Mouse (Mus musculus): ENCODE measurements around the gene Ctla4.

Gene Ctla4

GRCm38 (mm10) chr1:60930397-60930796, 43.6 kb downstream of the Ctla4 start:
- no peak for DNase-seq

DNA sequence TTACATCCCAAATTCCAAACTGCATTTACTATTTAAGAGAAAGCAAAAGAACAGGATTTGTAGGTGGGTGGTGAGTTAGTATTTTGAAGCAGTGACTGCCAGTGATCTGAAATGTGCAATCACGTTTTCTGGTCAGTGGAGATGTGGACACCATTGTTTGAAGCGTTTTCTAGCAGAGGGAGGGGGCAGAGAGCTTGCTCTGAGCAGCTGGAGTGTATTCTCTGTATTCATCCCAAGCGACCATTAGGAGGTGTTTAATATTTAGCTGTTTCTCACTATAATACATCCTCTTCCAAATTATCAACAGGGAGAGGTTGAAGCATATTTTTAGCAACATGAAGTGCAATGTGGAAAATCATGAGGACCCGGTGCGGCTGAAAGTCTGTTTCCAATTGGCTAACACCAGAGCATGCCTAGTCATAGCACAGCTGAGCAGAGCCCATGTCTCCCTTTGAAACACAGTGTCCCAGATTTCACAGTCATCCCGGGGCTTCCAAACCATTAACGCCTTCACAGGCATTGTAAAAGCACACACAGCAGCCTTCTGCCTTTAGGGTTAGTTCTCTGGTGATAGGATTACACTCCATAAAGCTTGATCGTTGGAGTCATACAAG, 49.3 kb downstream of the Ctla4 start:
- no peak for DNase-seq

DNA sequence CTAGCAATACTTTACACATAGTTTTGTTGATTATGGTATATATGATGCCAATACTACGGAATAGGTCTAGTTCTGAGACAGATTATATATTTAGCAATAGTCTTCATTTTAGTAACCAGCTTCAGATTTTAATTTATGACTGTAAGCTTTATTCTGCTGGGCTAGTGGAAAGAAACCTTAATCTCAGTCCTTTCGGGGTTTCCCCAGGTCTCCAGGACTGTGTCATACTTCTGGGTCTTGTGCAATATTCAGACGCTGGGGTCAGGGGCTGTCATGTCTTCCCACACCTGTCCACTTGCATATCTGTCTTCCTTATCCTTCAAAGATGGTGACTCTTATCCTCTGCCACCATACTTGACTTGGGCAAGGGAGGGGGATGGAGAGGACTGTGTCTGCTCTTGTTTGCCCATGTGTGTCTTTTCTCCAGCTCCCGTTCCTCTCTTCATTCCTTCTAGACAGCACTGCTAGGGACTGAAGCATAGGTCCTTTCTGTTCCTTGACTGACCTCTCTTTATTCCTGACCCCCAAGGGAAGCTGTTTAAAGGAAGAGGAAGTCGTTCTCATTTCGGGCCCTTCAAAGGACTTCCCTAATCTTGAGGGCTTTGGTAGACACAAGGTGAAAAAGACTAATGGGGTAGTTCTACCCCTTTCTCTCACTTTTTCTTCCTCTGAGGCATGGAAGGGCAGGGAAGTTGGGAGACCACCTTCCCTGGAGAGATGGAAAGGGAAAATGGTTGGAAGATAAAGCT, 50.3 kb downstream of the Ctla4 start:
- DNase-seq: no peak

- no peak for DNase-seq
These were observed 51.5 kb downstream of the Ctla4 start for GRCm38 (mm10) chr1:60938256-60938655.

- DNase-seq: no peak
These were observed 52.2 kb downstream of the Ctla4 start for GRCm38 (mm10) chr1:60938974-60939373.

DNA sequence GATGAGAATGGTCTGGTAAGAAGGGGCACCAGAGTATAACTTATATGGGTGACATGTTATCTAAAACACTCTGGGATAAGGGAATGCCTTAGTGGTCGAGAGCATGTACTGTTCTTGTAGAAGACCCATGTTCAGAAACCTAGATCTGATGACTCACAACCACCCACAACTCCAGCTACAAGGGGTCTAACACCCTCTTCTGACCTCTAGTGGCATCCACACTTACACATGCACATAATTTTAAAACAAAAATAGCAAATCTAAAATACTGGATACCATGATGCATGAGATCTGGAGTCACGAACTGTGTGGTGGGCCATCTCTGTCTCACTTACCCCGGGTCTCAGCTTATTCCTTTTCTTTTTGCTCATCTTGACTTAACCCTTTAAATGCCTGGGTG, 53.2 kb downstream of the Ctla4 start:
- DNase-seq: no peak

DNA sequence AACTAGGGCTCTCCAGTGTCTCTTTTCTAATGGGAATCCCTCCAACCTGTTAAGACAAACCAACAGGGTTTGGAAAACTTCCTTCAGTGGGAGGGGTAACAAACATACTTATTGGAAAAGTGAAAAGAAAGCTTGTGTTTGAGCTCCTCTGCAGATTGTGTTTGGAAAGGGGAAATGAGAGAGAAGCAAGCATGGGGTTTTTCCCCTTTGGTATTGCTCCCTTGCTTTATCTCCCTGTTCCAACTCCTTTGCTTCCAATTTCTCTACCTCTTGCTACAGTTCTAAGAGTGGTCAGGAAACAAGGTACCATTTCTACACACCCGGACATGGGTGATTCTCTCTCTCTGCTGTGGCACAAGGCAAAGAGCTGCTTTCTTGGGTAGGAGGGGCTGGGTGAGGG, 53.8 kb downstream of the Ctla4 start:
- DNase-seq: no peak

DNA sequence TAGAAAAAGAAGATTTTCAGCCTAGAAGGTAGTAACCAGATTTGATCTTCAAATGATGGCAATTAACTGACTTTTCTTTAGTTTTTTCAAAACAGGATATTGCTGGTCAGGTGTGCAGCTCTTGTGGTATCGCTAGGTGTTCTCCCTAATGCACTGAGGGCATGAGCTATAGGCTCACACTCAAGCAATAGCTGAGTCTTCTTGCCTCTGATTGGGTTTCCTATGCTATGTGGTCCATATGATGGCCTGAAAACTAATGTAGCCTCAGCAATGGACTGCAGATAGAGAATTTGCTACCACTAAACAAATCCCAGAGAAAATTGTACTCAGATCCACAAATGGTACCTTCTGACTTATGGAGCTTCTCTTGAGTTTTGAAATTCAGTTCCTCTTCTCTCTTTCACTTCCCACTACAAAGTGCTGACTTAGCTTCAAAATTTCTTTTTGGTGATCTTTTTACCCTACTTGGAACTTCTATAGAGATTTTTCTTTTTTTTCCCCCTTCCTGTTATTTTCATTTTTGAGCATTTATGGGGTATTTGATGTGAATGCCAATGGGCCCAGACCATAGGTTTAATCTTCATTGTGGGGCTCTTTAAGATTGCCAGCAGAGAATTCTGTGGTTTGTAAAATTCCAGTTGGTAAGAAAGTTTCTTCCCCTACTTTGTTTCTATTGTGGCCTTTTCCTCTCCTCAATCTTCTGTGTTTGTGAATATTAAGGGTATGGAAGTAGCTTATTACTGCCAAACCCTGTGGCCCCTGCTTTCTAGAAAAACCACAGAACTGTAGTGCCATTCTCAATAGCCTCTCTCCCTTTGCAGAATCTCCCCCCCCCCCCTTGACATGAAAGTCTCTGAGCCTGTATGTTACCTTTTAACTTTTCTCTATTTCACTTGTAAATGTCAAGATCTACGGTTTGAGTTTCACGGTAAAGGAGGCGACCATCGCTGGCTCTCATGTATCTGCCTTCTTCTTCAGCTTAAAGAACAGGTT, 54.6 kb downstream of the Ctla4 start:
- DNase-seq: peak; percentile 11

DNA sequence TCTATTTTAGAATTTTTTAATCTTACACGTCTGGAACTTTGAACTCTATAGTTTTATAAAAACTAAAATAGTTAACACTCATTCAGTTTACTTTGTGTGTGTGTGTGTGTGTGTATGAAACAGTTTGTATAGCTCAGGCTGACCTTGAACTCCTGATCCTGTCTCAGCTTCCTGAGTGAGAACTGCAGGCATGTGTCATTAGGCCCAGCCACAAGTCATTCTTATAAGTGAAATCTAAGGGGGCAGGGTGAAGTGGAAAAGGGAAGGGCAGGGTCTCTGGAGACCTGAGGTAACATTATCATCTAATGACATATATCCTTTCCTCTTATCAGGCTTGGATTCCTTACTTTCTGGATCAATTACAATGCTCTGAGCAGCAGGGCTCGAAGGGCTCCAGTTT, 56.1 kb downstream of the Ctla4 start:
- DNase-seq: no peak

DNA sequence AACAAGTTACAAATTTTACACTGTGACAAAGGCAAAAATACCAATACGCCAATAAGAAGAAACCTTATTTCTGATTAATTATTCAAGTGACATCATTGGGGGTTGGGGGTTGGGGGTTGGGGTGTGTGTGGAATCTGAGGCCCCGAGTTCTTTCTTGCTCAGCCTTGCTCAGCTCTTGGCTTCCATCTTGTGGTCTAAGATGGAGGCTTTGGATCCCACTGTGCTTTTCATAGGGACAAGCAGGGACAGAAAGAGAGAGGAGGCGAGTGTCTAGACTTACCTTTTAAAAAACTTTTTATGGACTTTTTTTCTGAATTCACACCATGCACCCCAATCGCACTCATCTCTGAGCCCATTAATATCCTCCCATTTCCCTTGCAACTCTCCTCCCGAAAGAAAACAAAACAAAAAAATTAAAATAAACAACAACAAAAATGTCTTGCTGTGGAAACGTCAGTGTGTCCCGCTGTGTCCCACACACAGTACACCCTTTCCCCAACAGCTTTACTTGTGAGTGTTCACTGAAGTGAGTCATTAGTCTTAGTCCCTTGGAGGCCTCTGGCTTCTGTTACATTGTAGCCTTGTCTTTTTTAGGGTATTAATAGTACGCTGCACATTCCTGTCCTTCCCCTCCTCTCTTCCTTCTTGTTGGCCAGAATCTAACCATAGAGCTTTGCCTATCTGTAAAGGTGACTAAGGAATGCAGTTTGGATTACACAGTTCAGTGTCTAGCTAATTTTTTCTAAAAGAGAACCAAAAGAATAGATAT, 59.0 kb downstream of the Ctla4 start:
- no peak for DNase-seq

DNA sequence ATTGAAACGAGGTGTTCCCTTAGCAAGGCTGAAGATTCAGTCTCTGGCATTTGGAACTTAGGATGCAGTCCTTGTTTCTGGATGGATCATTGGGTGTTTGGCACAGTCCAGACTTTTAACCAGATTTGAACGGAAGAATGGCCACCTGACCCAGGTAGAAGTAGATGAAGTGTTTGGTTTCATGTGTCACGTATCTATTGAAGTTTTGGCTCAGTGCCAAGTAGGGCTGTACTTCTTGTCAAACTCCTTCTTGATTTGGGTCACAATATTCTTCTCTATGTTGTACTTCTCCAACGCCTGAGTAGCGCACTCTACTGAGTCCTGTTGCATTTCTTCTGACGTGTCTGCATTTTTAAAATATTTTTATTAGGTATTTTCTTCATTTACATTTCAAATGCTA, 61.3 kb downstream of the Ctla4 start:
- DNase-seq: peak; percentile 26

GRCm38 (mm10) chr1:60952958-60953357, 66.2 kb downstream of the Ctla4 start:
- peak; percentile 6 for DNase-seq

DNA sequence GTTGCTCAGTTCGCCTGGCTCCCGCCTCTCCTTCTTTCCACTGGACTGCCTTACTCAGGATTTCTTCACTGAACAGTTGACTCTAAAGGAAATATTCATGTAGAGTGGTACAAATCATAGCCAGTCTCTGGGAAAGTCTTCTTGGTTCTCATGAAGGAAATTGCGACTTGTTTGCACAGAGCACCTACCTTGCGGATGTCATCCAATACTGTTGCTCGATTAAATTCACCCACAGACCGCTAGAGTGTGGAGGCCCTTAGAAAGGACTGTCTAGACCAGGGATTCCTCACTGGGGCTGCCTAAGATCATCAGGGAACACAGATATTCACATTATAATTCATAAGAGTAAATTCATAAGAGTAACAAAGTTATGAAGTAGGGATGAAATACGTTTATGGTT, 66.9 kb downstream of the Ctla4 start:
- no peak for DNase-seq

DNA sequence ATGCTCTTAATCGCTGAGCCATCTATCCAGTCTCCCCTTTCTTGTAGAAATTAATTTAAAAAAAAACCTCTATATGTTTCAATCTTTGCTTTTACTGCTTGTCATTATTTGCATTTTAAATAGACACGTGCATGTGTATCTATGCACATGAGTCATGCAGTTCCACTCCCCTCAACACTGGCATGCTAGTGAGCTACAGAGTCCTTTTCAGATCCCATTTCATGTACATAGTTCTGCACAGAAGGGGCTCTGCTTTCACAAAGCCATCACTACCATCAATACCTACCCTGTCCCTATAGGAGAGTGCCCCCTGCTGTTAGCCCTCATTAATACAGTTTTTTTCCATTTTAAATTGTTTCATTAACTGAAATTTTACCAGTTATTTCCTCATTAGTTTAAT, 68.0 kb downstream of the Ctla4 start:
- DNase-seq: peak; percentile 35

GRCm38 (mm10) chr1:60955186-60955585, 68.4 kb downstream of the Ctla4 start:
- no peak for DNase-seq

DNA sequence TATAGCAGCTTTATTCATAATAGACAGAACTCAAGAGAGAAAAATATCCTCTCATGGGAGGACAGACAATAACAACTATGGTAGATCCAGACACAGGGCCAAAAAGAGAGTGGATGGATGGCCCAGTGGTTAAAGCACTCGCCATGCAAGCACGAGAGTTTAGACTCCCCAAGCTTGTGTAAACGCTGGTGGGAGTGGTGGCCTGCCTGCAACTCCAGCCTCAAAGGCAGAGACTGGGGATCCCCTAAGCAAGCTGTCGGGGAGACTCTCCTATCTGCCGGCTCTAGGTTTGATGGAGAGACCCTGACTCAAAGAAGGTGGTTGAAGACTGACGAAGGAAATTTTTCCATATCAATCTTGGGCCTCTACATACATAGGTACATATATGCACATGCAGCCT, 69.4 kb downstream of the Ctla4 start:
- DNase-seq: no peak

DNA sequence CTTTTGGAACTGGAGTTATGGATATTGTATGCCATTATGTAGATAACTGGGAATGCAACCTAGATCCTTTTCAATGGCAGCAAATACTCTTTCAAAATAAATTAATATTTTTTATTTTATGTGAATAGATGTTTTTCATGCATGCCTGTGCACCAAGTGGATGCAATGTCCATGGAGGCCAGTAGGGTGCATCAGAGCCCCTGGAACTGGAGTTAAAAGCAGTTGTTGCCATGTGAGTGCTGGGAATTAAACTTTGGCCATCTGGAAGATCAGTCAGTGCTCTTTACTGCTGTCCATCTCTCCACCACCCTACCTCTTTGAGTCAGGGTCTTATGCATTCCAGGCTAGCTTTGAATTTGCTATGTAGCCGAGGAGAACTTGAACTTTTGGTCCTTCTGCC, 71.5 kb downstream of the Ctla4 start:
- DNase-seq: no peak

DNA sequence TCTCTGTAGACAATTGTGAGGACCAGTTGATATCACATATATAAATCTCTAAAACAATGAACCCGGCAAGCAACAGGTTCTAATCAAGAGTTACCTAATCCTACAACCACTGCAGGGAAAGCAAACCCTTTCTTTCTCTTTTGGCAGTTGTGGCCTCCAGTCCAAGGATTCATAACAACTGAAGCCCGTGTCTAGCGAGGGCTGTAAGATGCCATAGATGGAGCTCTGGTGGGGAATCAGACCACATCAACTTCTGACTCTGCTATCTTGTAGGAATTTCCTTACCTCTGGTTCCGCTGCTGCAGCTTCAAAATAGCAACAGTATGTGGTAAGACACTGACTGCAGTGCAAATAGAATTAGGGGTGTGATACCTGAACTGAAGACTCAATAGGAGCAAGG, 72.4 kb downstream of the Ctla4 start:
- no peak for DNase-seq

- peak; percentile 67 for DNase-seq
These were observed 73.7 kb downstream of the Ctla4 start for GRCm38 (mm10) chr1:60960451-60960850.

- peak; percentile 85 for DNase-seq
These were observed 74.3 kb downstream of the Ctla4 start for GRCm38 (mm10) chr1:60961080-60961479.

GRCm38 (mm10) chr1:60962095-60962494, 75.3 kb downstream of the Ctla4 start:
- no peak for DNase-seq
